Mouse (Mus musculus): ENCODE results near the gene Dnah17. TPM values are rescaled to one million over a fixed set of nuclear protein-coding genes. Genes with fewer than 3 reads are reported as not detected.
A peak's percentile ranks its signal among the peaks of the same experiment; 100 is the strongest.

Dnah17 gene
- polyA plus RNA-seq, 1 experiment from 2014 or later: 0.17 TPM

DNA sequence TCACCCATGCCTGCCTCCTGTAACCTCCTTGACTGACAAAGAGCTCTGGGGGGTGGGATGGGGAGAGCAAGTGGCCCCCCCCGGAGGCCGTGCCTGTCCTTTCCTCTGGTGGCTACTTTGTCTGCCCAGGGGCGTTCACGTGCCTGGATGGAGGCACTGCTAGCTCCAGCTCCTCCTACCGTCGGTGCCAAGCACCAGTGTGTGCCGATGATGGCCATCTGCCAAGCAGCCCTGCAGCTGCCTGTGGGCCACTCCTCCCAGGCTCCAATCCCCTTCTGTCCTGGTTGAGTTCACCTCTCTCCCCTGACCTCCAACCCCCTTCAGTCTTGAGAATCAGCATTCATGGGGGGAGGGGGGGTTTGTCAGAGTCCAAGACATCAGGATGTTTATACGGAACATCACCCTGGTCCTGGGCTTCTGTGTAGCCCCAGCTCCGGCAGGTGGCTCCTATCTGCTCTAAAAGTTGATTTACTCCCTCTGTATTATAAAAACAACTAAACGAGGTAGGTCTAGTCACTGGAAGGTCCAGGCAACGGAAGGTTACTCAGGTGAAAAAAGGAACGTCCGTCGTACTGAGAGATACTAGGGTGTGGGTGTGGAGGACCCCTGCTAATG, 87.0 kb downstream of the Dnah17 start:
- no peaks in the 10 kb centered on the region for H3K36me3 ChIP-seq (ENCODE audit: control insufficient read depth, insufficient read depth, low read length)
- WGBS: 73% methylated on average over 14 of the region's 14 CpGs
- H3K4me3 ChIP-seq (ENCODE audit: low read depth, low read length): no peak overlapping the region
- H3K27me3 ChIP-seq (ENCODE audit: control insufficient read depth, insufficient read depth, low read length): no peaks in the 10 kb centered on the region
- ATAC-seq (replicated peaks; ENCODE audit: low FRiP score) (no peak), DNase-seq (ENCODE audit: low spot score) (no peak)
- H3K4me2 ChIP-seq (ENCODE audit: low read depth, low read length, severe bottlenecking): no peak overlapping the region
- no peak overlapping the region for H3K9ac ChIP-seq (ENCODE audit: low read length)
- H3K4me1 ChIP-seq (replicated peaks; ENCODE audit: control insufficient read depth, insufficient read depth, low read length): no peaks in the 10 kb centered on the region
- H3K27ac ChIP-seq (ENCODE audit: low read depth, low read length): no peak overlapping the region
- H3K9me3 ChIP-seq (ENCODE audit: control insufficient read depth, low read length): no peaks in the 10 kb centered on the region

DNA sequence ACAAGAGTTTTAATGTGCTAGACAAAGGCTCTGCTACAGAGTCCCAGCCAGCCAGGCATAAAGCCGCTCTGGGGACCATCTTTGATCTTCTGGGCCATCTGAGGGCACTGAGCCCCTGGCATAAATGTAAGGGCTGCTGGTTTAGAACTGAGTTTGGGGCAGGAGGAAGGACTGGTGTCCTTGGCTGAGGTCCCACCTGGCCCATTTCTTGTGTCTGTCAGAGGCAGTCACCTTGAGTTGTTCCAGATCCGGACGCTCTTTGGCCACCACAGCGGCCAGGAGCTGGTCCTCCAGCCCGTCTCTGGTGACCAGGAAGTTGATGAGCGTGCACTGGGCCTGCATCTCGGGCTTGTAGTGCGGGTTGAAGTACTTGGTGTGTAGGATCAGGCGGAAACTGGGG, 87.6 kb downstream of the Dnah17 start:
- no peaks in the 10 kb centered on the region for H3K36me3 ChIP-seq (ENCODE audit: control insufficient read depth, insufficient read depth, low read length)
- H3K4me3 ChIP-seq (ENCODE audit: low read depth, low read length): no peak overlapping the region
- no peak overlapping the region for H3K27ac ChIP-seq (ENCODE audit: low read depth, low read length)
- DNase-seq (ENCODE audit: low spot score) (no peak), ATAC-seq (replicated peaks; ENCODE audit: low FRiP score) (no peak)
- no peaks in the 10 kb centered on the region for H3K4me1 ChIP-seq (replicated peaks; ENCODE audit: control insufficient read depth, insufficient read depth, low read length)
- H3K9me3 ChIP-seq (ENCODE audit: control insufficient read depth, low read length): no peaks in the 10 kb centered on the region
- WGBS: 84% methylated on average over 9 of the region's 9 CpGs
- H3K27me3 ChIP-seq (ENCODE audit: control insufficient read depth, insufficient read depth, low read length): no peaks in the 10 kb centered on the region
- H3K4me2 ChIP-seq (ENCODE audit: low read depth, low read length, severe bottlenecking): no peak overlapping the region
- H3K9ac ChIP-seq (ENCODE audit: low read length): no peak overlapping the region

GRCm38 (mm10) chr11:118035068-118035467, 95.4 kb downstream of the Dnah17 start:
- H3K4me2 ChIP-seq (ENCODE audit: low read depth, low read length, severe bottlenecking): no peak overlapping the region
- no peaks in the 10 kb centered on the region for H3K27me3 ChIP-seq (ENCODE audit: control insufficient read depth, insufficient read depth, low read length)
- no peak overlapping the region for H3K4me3 ChIP-seq (ENCODE audit: low read depth, low read length)
- DNase-seq (ENCODE audit: low spot score) (no peak), ATAC-seq (replicated peaks; ENCODE audit: low FRiP score) (no peak)
- H3K4me1 ChIP-seq (replicated peaks; ENCODE audit: control insufficient read depth, insufficient read depth, low read length): no peaks in the 10 kb centered on the region
- 87% methylated on average over 9 of the region's 9 CpGs for WGBS
- H3K9me3 ChIP-seq (ENCODE audit: control insufficient read depth, low read length): no peaks in the 10 kb centered on the region
- H3K9ac ChIP-seq (ENCODE audit: low read length): no peak overlapping the region
- no peak overlapping the region for H3K27ac ChIP-seq (ENCODE audit: low read depth, low read length)
- no peaks in the 10 kb centered on the region for H3K36me3 ChIP-seq (ENCODE audit: control insufficient read depth, insufficient read depth, low read length)

DNA sequence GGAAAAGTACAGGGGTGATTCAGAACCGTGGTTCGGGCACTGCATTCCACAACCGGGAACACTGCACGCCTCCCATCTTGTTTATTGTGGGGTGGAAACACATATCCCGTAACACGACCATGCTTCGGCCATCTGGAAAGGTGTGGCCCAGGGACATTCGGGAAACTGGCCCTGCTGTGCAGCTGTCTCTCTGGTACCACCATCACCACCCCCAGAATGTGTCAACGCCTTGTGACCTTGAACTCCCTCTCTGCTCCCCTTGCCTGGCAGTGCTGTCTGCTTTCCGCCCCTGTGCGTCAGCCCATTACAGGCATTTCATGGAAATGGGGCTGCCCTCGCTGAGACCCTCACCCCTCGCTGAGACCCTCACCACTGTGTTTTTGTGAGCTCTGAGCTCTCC, 96.0 kb downstream of the Dnah17 start:
- DNase-seq (ENCODE audit: low spot score): no peak
- H3K4me3 ChIP-seq (ENCODE audit: low read depth, low read length): no peak overlapping the region
- ATAC-seq (replicated peaks; ENCODE audit: low FRiP score): no peak
- H3K4me2 ChIP-seq (ENCODE audit: low read depth, low read length, severe bottlenecking): no peak overlapping the region
- no peak overlapping the region for H3K9ac ChIP-seq (ENCODE audit: low read length)
- 88% methylated on average over 13 of the region's 13 CpGs for WGBS
- no peaks in the 10 kb centered on the region for H3K36me3 ChIP-seq (ENCODE audit: control insufficient read depth, insufficient read depth, low read length)
- no peaks in the 10 kb centered on the region for H3K27me3 ChIP-seq (ENCODE audit: control insufficient read depth, insufficient read depth, low read length)
- H3K9me3 ChIP-seq (ENCODE audit: control insufficient read depth, low read length): no peaks in the 10 kb centered on the region
- no peak overlapping the region for H3K27ac ChIP-seq (ENCODE audit: low read depth, low read length)
- no peaks in the 10 kb centered on the region for H3K4me1 ChIP-seq (replicated peaks; ENCODE audit: control insufficient read depth, insufficient read depth, low read length)

DNA sequence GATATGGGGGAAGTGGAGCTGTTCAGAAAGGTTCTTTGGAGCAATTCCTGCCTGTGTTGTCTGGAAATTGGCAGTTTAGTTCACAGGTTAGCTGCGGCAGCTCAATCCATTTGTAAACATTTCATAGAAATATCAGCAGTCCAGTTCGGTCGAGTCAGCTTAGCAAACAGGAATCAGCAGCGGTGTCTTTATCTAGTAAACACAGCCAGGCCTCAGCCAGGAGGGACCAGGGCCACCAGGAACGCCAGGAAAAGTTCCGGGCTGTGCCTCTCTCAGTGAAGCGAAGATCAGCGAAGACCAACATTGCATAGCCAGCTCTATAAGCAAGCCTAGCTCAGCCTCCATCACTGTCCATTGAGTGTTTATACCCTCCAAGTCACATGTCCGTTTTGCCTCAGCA, 99.3 kb downstream of the Dnah17 start:
- H3K9me3 ChIP-seq (ENCODE audit: control insufficient read depth, low read length): no peaks in the 10 kb centered on the region
- no peak overlapping the region for H3K9ac ChIP-seq (ENCODE audit: low read length)
- H3K27ac ChIP-seq (ENCODE audit: low read depth, low read length): no peak overlapping the region
- H3K4me1 ChIP-seq (replicated peaks; ENCODE audit: control insufficient read depth, insufficient read depth, low read length): no peaks in the 10 kb centered on the region
- DNase-seq (ENCODE audit: low spot score) (no peak), ATAC-seq (replicated peaks; ENCODE audit: low FRiP score) (no peak)
- no peak overlapping the region for H3K4me3 ChIP-seq (ENCODE audit: low read depth, low read length)
- 94% methylated on average over 9 of the region's 9 CpGs for WGBS
- H3K36me3 ChIP-seq (ENCODE audit: control insufficient read depth, insufficient read depth, low read length): no peaks in the 10 kb centered on the region
- H3K27me3 ChIP-seq (ENCODE audit: control insufficient read depth, insufficient read depth, low read length): no peaks in the 10 kb centered on the region
- no peak overlapping the region for H3K4me2 ChIP-seq (ENCODE audit: low read depth, low read length, severe bottlenecking)

DNA sequence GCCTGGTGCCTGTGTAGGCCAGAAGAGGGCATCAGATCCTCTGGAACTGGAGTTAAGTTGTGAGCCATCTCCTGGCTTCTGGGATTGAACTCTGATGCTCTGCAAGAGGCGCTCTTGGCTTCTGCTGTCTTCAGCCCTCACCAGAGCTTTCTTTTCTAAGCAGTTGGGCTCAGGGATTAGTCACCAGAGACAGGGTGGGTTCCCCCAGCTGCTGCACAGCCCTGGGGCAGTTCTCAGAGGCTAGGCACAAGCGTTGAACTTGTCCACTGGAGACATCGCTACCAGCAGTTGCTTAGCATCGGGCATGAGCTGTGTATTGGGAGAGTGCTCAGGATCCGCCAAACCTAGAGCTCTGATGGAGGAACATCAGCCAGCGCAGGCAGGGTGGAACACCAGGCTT, 101.3 kb downstream of the Dnah17 start:
- H3K4me1 ChIP-seq (replicated peaks; ENCODE audit: control insufficient read depth, insufficient read depth, low read length): no peaks in the 10 kb centered on the region
- WGBS: 90% methylated on average over 6 of the region's 6 CpGs
- ATAC-seq (replicated peaks; ENCODE audit: low FRiP score) (no peak), DNase-seq (ENCODE audit: low spot score) (no peak)
- no peaks in the 10 kb centered on the region; the same call in 1 of the 2 replicates for H3K36me3 ChIP-seq (ENCODE audit: control insufficient read depth, insufficient read depth, low read length)
- H3K9me3 ChIP-seq (ENCODE audit: control insufficient read depth, low read length): no peaks in the 10 kb centered on the region
- H3K27me3 ChIP-seq (ENCODE audit: control insufficient read depth, insufficient read depth, low read length): no peaks in the 10 kb centered on the region
- H3K27ac ChIP-seq (ENCODE audit: low read depth, low read length): no peak overlapping the region
- H3K4me2 ChIP-seq (ENCODE audit: low read depth, low read length, severe bottlenecking): no peak overlapping the region
- H3K9ac ChIP-seq (ENCODE audit: low read length): no peak overlapping the region
- H3K4me3 ChIP-seq (ENCODE audit: low read depth, low read length): no peak overlapping the region

GRCm38 (mm10) chr11:118024111-118024510, 106.3 kb downstream of the Dnah17 start:
- Histone ChIP-seq H3K27me3 (ENCODE audit: control insufficient read depth, insufficient read depth, low read length) (no peaks in the 10 kb centered on the region), H3K27ac (ENCODE audit: low read depth, low read length) (no peak overlapping the region), H3K9ac (ENCODE audit: low read length) (no peak overlapping the region), H3K4me3 (ENCODE audit: low read depth, low read length) (no peak overlapping the region), H3K36me3 (ENCODE audit: control insufficient read depth, insufficient read depth, low read length) (no peaks in the 10 kb centered on the region; the same call in 1 of the 2 replicates), H3K9me3 (ENCODE audit: control insufficient read depth, low read length) (no peaks in the 10 kb centered on the region), H3K4me1 (replicated peaks; ENCODE audit: control insufficient read depth, insufficient read depth, low read length) (no peaks in the 10 kb centered on the region), H3K4me2 (ENCODE audit: low read depth, low read length, severe bottlenecking) (no peak overlapping the region)
- no peak for DNase-seq (ENCODE audit: low spot score)
- 71% methylated on average over 2 of the region's 2 CpGs for WGBS
- ATAC-seq (replicated peaks; ENCODE audit: low FRiP score): no peak

DNA sequence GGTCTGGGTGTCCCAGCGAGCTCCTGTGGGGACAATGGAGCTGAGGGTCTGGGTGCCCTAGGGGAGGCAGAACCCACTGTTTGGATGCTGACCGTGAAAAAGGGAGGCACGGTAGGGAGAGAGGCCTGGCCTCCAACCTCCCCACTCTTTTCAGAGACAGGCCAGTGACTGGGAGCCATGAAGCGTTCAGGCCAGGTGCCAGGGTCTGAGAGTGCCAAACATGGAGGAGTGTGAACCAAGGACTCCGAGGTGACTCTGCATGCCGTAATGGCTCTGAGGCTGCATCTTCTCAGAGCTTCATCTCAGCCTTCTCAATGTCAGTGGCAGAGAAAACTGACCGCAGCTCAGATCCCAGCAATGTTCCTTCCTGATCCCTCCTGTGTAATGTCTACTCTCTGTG, 107.0 kb downstream of the Dnah17 start:
- WGBS: 94% methylated on average over 7 of the region's 7 CpGs
- no peaks in the 10 kb centered on the region; the same call in 1 of the 2 replicates for H3K36me3 ChIP-seq (ENCODE audit: control insufficient read depth, insufficient read depth, low read length)

GRCm38 (mm10) chr11:118021806-118022205, 108.6 kb downstream of the Dnah17 start:
- Histone ChIP-seq H3K9ac (ENCODE audit: low read length) (no peak overlapping the region), H3K36me3 (ENCODE audit: control insufficient read depth, insufficient read depth, low read length) (peaks cover 4% of the 10 kb centered on the region; the same call in 1 of the 2 replicates), H3K4me1 (replicated peaks; ENCODE audit: control insufficient read depth, insufficient read depth, low read length) (no peaks in the 10 kb centered on the region), H3K9me3 (ENCODE audit: control insufficient read depth, low read length) (no peaks in the 10 kb centered on the region), H3K4me3 (ENCODE audit: low read depth, low read length) (no peak overlapping the region), H3K4me2 (ENCODE audit: low read depth, low read length, severe bottlenecking) (no peak overlapping the region), H3K27ac (ENCODE audit: low read depth, low read length) (no peak overlapping the region), H3K27me3 (ENCODE audit: control insufficient read depth, insufficient read depth, low read length) (no peaks in the 10 kb centered on the region)
- ATAC-seq (replicated peaks; ENCODE audit: low FRiP score) (no peak), DNase-seq (ENCODE audit: low spot score) (peak; percentile 83)
- 61% methylated on average over 1 of the region's 1 CpGs for WGBS

More for the DNA sequence above, 107.0 kb downstream of the Dnah17 start:
- ATAC-seq (replicated peaks; ENCODE audit: low FRiP score): no peak
- Histone ChIP-seq H3K4me1 (replicated peaks; ENCODE audit: control insufficient read depth, insufficient read depth, low read length) (no peaks in the 10 kb centered on the region), H3K27ac (ENCODE audit: low read depth, low read length) (no peak overlapping the region), H3K9ac (ENCODE audit: low read length) (no peak overlapping the region), H3K4me2 (ENCODE audit: low read depth, low read length, severe bottlenecking) (no peak overlapping the region), H3K4me3 (ENCODE audit: low read depth, low read length) (no peak overlapping the region), H3K27me3 (ENCODE audit: control insufficient read depth, insufficient read depth, low read length) (no peaks in the 10 kb centered on the region), H3K9me3 (ENCODE audit: control insufficient read depth, low read length) (no peaks in the 10 kb centered on the region)
- no peak for DNase-seq (ENCODE audit: low spot score)

Data from forebrain, embryonic 11.5 days (tissue).